Mouse (Mus musculus): ENCODE data around the gene Mreg.

GRCm38 (mm10) chr1:72119981-72120380 lies 92.1 kb downstream of the Mreg start:
- TF ChIP-seq CTCF (IDR thresholded peaks at IDR 0.05; ENCODE audit: low read depth, low read length) (no peak), POLR2A (IDR thresholded peaks at IDR 0.05; ENCODE audit: borderline replicate concordance, low read depth, low read length) (no peak)
